Mouse (Mus musculus): Measurements from ENCODE around the gene Asap2. TPM values are rescaled to one million over a fixed set of nuclear protein-coding genes. Genes with fewer than 3 reads are reported as not detected.

Asap2 gene
- total and polyA plus RNA-seq, 3 experiments = 0.46 to 1.9 TPM; not detected in 1

- peaks cover 5% of the 10 kb centered on the region; the same call in 1 of the 2 replicates for H3K79me2 ChIP-seq (ENCODE audit: control insufficient read depth, insufficient read depth, low read length, poor library complexity)
- no peak overlapping the region for H3K27ac ChIP-seq (ENCODE audit: control insufficient read depth, low read depth, low read length)
- H3K9ac ChIP-seq (ENCODE audit: control insufficient read depth, low read depth, low read length, poor library complexity, severe bottlenecking) = no peak overlapping the region
- no peaks in the 10 kb centered on the region for H3K9me3 ChIP-seq (replicated peaks; ENCODE audit: insufficient read depth, low read length)
- H3K27me3 ChIP-seq (ENCODE audit: control insufficient read depth in 1 of 2, insufficient read depth in 2 of 2, low read length in 2 of 2) = no peaks in the 10 kb centered on the region
- TF ChIP-seq RAD21 (IDR thresholded peaks at IDR 0.05; ENCODE audit: low read depth, low read length) (peak; percentile 44), ZC3H11A (IDR thresholded peaks at IDR 0.05; ENCODE audit: low read depth, low read length) (peak; percentile 5; the same call in 1 of the 2 replicates), KAT2A (conservative IDR thresholded peaks at IDR 0.05; ENCODE audit: low read depth, low read length) (no peak), SMC3 (IDR thresholded peaks at IDR 0.05; ENCODE audit: low read depth, low read length) (peak; percentile 76), GATA1 (IDR thresholded peaks at IDR 0.05; ENCODE audit: low read depth, low read length) (no peak), BHLHE40 (IDR thresholded peaks at IDR 0.05; ENCODE audit: borderline replicate concordance, low read depth, low read length) (no peak), SIN3A (IDR thresholded peaks at IDR 0.05; ENCODE audit: low read length) (peak; percentile 23; the same call in 1 of the 2 replicates), CTCF (IDR thresholded peaks at IDR 0.05 in 2 of 3, conservative IDR thresholded peaks at IDR 0.05 in 1 of 3; ENCODE audit: control insufficient read depth in 1 of 3, insufficient read depth in 1 of 3, low read depth in 2 of 3, low read length in 3 of 3, poor library complexity in 1 of 3, severe bottlenecking in 1 of 3) (peak; percentile 63 to 76 (median 71)), JUND (IDR thresholded peaks at IDR 0.05; ENCODE audit: low read depth, low read length) (no peak)
- peak; percentile 68 for DNase-seq (ENCODE audit: low read depth, low spot score)
- peaks cover 0 to 5% of the 10 kb centered on the region in 2 experiments; a peak in 1 of 4 replicates for H3K4me1 ChIP-seq (ENCODE audit: control insufficient read depth in 1 of 2, insufficient read depth in 2 of 2, low read length in 2 of 2)
- H3K36me3 ChIP-seq (ENCODE audit: control insufficient read depth in 1 of 2, insufficient read depth in 2 of 2, low read length in 2 of 2) = peaks cover 0 to 2% of the 10 kb centered on the region in 2 experiments; a peak in 1 of 4 replicates
- no peak overlapping the region for H3K4me3 ChIP-seq (ENCODE audit: control insufficient read depth in 1 of 2, insufficient read depth in 1 of 2, low read depth in 2 of 2, low read length in 2 of 2)
Observed at GRCm38 (mm10) chr12:21318143-21318895, 328.1 kb downstream of the Asap2 start.

Data from MEL (cell line).